Mouse (Mus musculus): ENCODE data around the gene Cyp4f13.

Cyp4f13 gene

DNA sequence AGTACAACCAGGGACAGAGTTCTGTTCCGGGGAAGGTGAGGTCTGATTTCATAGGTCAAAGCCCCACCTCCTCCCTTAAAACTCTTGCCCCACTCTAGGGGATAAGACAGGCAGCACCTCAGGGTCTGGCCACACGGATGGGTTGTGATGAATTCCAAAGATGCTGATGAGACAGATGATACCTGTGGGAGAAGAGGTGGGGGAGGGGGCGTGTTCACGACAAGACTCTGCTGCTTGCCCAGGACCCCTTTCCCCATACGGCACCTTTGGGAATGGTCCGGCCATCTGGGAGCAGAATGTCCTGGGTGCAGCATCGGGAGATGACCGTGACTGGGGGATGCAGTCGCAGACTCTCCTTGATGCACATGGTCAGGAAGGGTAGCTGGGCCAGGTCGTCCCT is 41.0 kb downstream of the Cyp4f13 start:
- peak in 1 of 2 experiments; percentile 52 for DNase-seq (ENCODE audit: low spot score in 2 of 2)

DNA sequence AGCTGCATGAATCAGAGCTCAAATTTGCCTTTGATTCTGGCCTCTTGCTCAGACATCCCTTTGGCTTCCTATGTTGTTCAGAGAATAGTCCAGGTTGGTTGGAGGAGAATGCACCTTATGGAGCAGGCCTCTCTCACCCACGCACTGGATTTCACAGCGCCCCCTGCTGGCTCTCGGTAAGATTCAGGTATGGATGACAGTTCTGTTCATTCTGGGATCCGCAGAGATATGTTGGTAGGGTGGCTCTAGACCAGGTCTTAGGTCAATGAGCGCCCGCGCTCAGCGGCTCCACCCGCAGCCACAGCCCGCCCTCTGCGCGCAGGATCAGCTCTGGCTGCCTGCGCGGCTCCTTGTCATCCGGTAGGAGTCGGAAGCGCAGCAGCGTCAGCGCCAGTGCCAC is 42.0 kb downstream of the Cyp4f13 start:
- peak; percentile 36 to 80 for DNase-seq (ENCODE audit: low spot score in 2 of 2)

DNA sequence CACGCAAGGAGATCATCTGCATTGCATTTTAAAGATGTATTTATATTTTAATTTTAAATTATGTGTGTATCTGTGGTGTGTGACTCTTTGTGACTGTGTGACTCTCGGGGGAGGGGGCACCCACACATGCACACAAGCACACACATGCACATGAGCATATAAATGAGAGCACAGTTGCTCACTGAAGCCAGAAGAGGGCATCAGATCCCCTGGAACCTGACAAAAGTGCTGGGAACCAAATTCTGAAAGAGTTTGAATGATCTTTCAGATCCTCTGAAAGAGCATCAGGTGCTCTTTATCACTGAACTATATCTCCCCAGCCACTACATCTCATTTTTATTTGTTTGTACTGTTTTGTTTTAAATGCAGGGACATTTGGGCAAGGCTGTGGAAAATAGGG is 42.8 kb downstream of the Cyp4f13 start:
- DNase-seq (ENCODE audit: low spot score in 2 of 2), result no peak

DNA sequence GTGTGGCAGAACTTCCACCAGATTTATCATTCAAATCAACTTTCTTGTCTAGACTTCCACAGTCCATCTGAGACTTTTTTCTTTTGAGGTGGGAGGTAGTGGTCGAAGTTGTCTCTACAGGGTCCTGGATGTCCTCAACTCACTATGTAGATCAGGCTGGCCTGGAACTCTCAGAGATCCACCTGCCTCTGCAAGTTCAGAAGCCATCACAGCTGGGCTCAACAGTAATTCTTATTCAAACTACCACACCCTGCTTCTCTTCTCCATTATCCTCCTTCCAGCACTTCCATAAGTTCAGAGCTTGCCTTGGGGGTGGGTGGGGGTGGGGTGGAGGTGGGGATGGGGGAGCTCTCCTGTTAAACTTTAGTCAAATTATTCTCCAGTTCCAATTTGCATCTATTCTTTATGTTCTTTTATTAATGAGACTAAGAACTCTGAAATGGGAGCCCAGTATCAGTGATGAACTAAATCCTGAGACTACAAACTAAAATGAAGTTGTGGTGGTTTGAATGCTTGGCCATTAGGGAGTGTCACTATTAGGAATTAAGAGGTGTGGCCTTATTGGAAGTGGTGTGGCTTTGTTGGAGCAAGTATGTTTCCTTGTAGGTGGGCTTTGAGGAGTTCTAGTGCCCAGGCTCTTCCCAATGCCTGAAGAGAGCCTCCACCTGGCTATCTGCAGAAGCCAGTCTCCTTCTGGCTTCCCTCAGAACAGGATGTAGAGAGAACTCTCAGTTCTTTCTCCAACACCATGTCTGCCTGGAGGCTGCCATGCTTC is 45.3 kb downstream of the Cyp4f13 start:
- DNase-seq (ENCODE audit: low spot score in 2 of 2), result no peak

DNA sequence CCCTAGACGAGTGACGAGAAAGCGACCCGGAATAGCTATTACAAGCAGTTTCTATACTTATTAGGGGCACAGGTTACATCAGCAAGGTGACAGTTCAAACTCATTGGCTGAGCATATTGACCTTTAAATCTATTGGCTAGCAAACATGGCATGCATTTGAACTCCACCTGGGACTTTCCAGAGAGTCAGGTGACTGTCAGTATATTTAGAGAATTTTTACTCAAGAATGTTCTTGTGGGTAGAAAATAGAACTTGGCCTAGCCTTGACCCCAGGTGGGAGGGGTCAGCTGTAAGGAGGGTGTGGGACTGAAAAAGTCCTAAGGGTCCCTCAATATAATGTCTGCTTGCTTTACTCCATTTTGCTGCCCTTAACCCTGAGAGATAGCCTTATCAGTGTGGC is 51.8 kb downstream of the Cyp4f13 start:
- DNase-seq (ENCODE audit: low spot score in 2 of 2), result no peak

DNA sequence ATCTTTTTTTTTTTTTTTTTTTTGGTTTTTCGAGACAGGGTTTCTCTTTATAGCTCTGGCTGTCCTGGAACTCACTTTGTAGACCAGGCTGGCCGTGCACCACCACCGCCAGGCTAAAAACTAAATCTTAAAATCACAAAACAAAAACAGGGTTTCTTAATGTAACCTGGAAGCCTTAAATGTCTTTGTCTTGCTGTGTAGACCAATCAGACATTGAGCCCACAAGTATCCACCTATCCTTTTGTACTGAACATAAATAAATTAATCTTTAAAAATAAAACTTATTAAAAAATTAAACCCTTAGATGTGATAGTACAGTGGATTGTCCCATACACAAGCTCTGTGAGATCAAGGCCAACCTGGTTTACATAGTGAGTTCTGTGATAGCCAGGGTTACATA is 53.3 kb downstream of the Cyp4f13 start:
- DNase-seq (ENCODE audit: low spot score in 2 of 2), result no peak

DNA sequence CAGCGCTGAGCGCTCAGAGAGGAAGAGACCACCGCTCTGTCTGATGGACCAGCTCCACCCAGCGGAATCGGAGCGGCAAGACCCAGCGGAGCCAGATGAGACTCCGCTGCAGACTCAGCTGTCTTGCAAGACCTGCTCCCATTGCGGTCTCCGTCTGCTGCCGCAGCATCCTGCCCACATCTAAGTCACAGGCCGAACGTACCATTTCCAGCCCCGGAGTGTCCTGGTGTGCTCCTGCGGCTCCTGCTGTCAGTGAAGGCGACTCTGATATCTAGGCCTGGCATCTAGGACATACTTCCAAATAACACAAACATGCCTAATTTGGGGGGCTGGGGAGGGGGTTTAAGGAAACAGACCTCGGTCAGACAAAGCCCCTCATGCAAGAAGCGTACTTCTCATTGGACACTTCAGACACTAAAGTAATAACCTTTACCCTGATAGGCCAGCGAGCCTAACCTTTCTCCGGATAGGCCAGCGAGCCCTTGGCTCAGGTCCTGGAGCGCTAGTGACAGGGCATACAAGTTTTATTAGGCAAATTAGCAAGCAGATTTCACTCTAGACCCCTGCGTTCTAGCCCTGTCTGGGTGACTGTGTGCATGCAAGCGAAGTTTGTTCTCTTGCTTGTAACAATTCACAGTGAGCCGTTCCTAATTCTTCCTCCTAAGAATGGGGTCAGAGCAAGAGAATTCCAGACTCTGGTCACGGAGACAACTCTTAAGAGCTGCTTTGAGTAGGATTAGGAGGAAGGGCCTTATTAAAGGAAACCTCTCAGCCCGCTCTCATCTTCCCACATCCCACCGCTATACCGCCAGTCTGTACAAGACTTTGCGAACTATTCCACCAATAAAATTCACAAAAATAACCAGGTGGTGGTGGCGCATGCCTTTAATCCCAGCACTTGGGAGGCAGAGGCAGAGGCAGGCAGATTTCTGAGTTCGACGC is 55.7 kb downstream of the Cyp4f13 start, which contains the start of gene Zfp870:
Zfp870 (minus strand) TSS at position 404 of the 942 bp plus-strand sequence.
- DNase-seq (ENCODE audit: low spot score in 2 of 2), result peak; percentile 65 to 77

DNA sequence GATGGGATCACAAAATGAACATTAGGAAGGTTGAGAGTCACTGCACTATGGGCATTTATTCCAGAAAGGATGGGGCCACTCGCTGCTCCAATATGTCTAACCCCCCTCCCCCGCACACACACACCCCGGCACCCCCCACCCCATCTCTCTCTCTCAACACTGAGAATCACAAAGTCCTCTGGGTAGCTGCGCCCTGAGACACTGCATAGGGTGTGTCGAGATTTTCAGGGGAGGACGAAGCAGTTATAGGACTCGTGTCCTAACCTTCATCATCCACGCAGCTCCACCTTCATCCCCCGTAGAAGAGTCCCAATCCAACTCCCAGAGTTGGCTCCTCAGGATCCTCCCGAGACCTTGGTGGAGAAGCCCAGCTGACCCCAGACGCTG is 56.4 kb downstream of the Cyp4f13 start:
- DNase-seq (ENCODE audit: low spot score in 2 of 2), result no peak

DNA sequence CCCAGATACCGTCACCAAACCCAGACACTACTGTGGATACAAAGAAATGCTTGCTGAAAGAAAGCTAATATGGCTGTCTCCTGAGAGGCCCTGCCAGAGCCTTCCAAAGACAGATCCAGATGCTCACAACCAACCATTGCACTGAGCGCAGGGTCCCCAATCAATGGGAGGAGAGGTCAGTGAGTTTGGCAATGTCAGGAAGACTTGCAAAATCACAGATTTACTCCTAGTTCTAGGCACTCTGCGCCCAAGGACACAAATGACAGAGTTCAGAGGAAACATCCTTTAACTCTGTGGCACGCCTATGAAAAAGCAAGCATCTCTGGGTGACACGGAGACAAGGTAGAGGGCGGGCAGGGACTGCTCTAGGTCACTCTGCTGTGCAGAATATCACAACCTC is 57.6 kb downstream of the Cyp4f13 start:
- DNase-seq (ENCODE audit: low spot score in 2 of 2), result no peak

DNA sequence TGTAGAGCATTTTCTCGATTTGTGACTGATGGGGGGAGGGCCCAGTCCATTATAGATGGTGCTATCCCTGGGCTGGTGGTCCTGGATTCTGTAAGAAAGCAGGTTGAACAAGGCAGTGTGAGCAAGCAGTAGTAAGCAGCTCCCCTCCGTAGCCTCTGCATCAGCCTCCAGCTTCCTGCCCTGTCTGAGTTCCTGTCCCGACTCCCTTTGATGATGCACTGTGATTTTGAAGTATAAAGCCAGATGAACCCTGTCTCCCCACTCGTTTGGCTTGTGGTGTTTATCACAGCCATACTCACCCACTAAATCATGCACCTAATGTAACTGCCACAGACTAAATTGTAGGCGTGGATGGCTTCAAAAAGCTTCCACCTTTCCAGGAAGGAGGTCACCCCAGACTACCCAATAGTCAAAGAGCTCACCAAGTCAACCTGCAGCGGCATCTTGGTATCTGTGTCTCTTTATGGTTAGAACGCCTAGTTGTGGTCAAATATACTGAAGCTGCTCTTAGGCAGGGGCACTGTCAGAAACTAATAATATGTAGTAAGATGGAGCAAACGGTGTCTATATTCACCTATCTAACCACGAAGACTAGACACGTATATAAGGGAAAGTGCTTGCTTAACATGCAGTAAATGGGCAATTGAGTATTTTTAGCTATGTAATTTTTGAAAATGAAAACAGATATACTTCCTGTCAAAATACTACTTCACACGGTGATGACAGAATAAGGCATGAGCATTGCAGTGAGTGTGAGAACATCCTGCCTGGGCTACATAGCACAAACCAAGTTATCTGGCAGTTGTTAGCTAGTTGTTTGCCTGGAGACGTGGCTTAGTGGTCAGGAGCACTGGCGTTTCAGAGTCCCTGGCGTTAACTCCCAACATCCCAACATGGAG is 66.6 kb downstream of the Cyp4f13 start:
- no peak for DNase-seq (ENCODE audit: low spot score in 2 of 2)

DNA sequence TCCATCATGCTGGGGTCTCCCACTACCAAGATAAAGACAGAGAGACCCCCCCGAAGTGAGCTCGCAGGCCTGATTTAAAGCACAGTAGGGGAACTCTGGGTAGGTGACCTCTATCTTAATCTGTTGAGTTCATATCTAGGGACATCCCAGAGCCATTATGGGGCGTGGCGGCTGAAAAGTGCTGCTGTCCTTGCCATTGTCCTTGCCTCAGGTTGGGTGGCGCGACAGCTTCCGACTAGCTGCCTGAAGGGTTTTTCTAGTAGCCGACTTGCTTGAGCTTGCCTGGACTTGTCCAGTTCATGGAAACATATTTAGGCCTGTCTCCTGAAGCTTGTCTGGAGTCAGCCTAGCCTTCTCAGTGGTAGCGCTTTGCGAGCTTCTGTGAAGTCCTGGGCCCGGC is 68.4 kb downstream of the Cyp4f13 start:
- DNase-seq (ENCODE audit: low spot score in 2 of 2), result no peak

DNA sequence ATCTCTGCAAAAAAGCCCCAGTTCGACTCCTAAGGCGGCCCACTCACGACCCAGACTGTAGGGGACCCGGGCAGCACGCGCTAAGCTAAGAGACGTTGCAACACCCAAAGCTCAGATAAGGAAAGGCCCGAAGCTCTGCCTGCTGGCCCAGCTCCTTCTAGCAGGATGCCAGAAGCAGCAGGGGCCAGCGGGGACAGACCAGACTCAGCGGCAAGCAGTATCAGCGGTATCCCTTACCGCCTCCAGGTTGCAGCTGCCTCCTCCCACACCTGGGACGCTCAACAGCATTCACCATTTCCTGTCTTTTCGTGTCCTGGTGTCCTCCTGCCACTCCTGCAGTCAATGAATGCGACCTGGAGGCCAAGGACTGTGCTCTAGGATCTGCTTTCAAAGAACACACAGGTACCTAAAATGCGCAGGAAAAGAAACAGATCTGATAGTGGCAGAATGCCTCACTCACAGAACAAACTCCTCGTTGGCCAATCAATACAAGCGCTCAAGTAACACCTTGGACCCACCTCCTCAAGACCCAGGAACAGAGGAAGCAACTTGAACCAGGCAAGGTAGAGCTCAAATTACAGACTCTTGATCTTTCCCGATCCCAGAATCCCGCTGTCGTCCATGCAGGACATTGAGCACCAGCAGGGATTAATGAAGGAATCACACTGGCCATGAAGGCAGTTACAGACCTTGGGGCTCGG is 69.6 kb downstream of the Cyp4f13 start:
- no peak for DNase-seq (ENCODE audit: low spot score in 2 of 2)
